Mouse (Mus musculus) left cerebral cortex, postnatal 36 days (tissue): ENCODE data around the gene Epha3. TPM values are rescaled to one million over a fixed set of nuclear protein-coding genes. Genes with fewer than 3 reads are reported as not detected.

Source experiments
- DNase-seq, 2 experiments: peaks; one replicate each; pipeline ENCODE4 v3.0.0; 2021 to 2022; ENCODE audit warnings: low spot score in 2 of 2, mixed read lengths in 1 of 2
- intact Hi-C: fragments of 180-260 bp; cut with DNase I; formaldehyde crosslinking; loops from one replicate; pipeline ENCODE4 v1.15.1; 2025
- total RNA-seq, 2 experiments: library from RNA; stranded (reverse); gene quantifications; 2 replicates each; pipeline ENCODE4 v1.2.3; 2021

The Epha3 gene
- 10 to 100 TPM; 11.7 to 14.6 TPM for total RNA-seq

GRCm38 (mm10) chr16:63863913-63864330 is at the start of gene Epha3:
Epha3 (minus strand) TSS chr16:63864175.
- intact Hi-C loops, result no loop called here
- DNase-seq, result peak; percentile 84 to 87

- DNase-seq, result no peak
- intact Hi-C loops, result no loop called here
Measured at GRCm38 (mm10) chr16:63903425-63903824, 39.5 kb upstream of the Epha3 start.

GRCm38 (mm10) chr16:63881190-63881589 is 17.2 kb upstream of the Epha3 start:
- intact Hi-C loops, result no loop called here
- no peak for DNase-seq

- DNase-seq, result no peak
- intact Hi-C loops, result loop anchor here (5.0 kb wide), 1 partner anchor 850 kb away; no protein-coding TSS in a partner anchor
Measured at GRCm38 (mm10) chr16:63872313-63872712, 8.3 kb upstream of the Epha3 start.

GRCm38 (mm10) chr16:63864463-63864976 is 545 bp upstream of the Epha3 start:
- DNase-seq, result no peak
- intact Hi-C loops, result no loop called here

GRCm38 (mm10) chr16:63863181-63863580 is 794 bp downstream of the Epha3 start:
- intact Hi-C loops, result no loop called here
- peak in 1 of 2 experiments; percentile 8 for DNase-seq

GRCm38 (mm10) chr16:63857561-63857960 is 6.4 kb downstream of the Epha3 start:
- intact Hi-C loops, result loop anchor here (5.0 to 10.0 kb wide), 2 partner anchors 865 to 913 kb away; no protein-coding TSS in a partner anchor
- DNase-seq, result no peak

GRCm38 (mm10) chr16:63856658-63857552 is 7.1 kb downstream of the Epha3 start:
- DNase-seq, result peak; percentile 84
- intact Hi-C loops, result loop anchor here (5.0 to 10.0 kb wide), 2 partner anchors 865 to 912 kb away; no protein-coding TSS in a partner anchor

GRCm38 (mm10) chr16:63850297-63850696 is 13.7 kb downstream of the Epha3 start:
- no peak for DNase-seq
- intact Hi-C loops, result loop anchor here (10.0 kb wide), 1 partner anchor 905 kb away; no protein-coding TSS in a partner anchor

GRCm38 (mm10) chr16:63842911-63843310 is 21.1 kb downstream of the Epha3 start:
- intact Hi-C loops, result no loop called here
- DNase-seq, result no peak

- no peak for DNase-seq
- intact Hi-C loops, result no loop called here
Measured at GRCm38 (mm10) chr16:63837466-63837865, 26.5 kb downstream of the Epha3 start.

- intact Hi-C loops, result no loop called here
- DNase-seq, result no peak
Measured at GRCm38 (mm10) chr16:63821164-63821563, 42.8 kb downstream of the Epha3 start.

GRCm38 (mm10) chr16:63817606-63818005 is 46.4 kb downstream of the Epha3 start:
- intact Hi-C loops, result no loop called here
- no peak for DNase-seq

- no peak for DNase-seq
- intact Hi-C loops, result no loop called here
Measured at GRCm38 (mm10) chr16:63816672-63817071, 47.3 kb downstream of the Epha3 start.

- no peak for DNase-seq
- intact Hi-C loops, result no loop called here
Measured at GRCm38 (mm10) chr16:63809871-63810270, 54.1 kb downstream of the Epha3 start.

GRCm38 (mm10) chr16:63808991-63809390 is 55.0 kb downstream of the Epha3 start:
- intact Hi-C loops, result no loop called here
- DNase-seq, result no peak

- intact Hi-C loops, result no loop called here
- no peak for DNase-seq
Measured at GRCm38 (mm10) chr16:63806437-63807129, 57.4 kb downstream of the Epha3 start.

GRCm38 (mm10) chr16:63806025-63806424 is 58.0 kb downstream of the Epha3 start:
- DNase-seq, result no peak
- intact Hi-C loops, result no loop called here

GRCm38 (mm10) chr16:63801436-63801835 is 62.5 kb downstream of the Epha3 start:
- no peak for DNase-seq
- intact Hi-C loops, result no loop called here

GRCm38 (mm10) chr16:63798341-63798740 is 65.6 kb downstream of the Epha3 start:
- intact Hi-C loops, result no loop called here
- no peak for DNase-seq
